Mouse (Mus musculus): Measurements from ENCODE around the gene Ctdspl. TPM values are rescaled to one million over a fixed set of nuclear protein-coding genes. Genes with fewer than 3 reads are reported as not detected.

The Ctdspl gene
- 4.4 and 6.7 TPM in 2 replicates for polyA plus RNA-seq (2011; ENCODE audit: insufficient read depth, insufficient read length, low replicate concordance, missing spikeins)

- under 1% methylated on average over 58 of the region's 73 CpGs for WGBS
- H3K4me1 ChIP-seq (ENCODE audit: control insufficient read depth, insufficient read depth, low read length), result peaks cover 5% of the 10 kb centered on the region; the same call in 1 of the 2 replicates
These were observed at the start of gene Ctdspl for GRCm38 (mm10) chr9:118926111-118926650. Gene Ctdspl (plus strand): TSS chr9:118926453.

GRCm38 (mm10) chr9:118876902-118877301 is 49.4 kb upstream of the Ctdspl start:
- 21% methylated on average over 10 of the region's 10 CpGs for WGBS
- Histone ChIP-seq H3K4me3 (replicated peaks; ENCODE audit: control insufficient read depth, low read depth, low read length) (no peak overlapping the region), H3K4me1 (ENCODE audit: control insufficient read depth, insufficient read depth, low read length) (no peaks in the 10 kb centered on the region), H3K27ac (ENCODE audit: control insufficient read depth, insufficient read depth, low read depth, low read length, poor library complexity) (no peak overlapping the region)
- no peak for TF ChIP-seq CTCF (IDR thresholded peaks at IDR 0.05; ENCODE audit: control insufficient read depth, insufficient read depth, low read length)
- no peak for TF ChIP-seq POLR2A (IDR thresholded peaks at IDR 0.05; ENCODE audit: borderline replicate concordance, control insufficient read depth, low read depth, low read length)

More at GRCm38 (mm10) chr9:118926111-118926650, at the start of gene Ctdspl:
- TF ChIP-seq POLR2A (IDR thresholded peaks at IDR 0.05; ENCODE audit: borderline replicate concordance, control insufficient read depth, low read depth, low read length) (no peak), CTCF (IDR thresholded peaks at IDR 0.05; ENCODE audit: control insufficient read depth, insufficient read depth, low read length) (no peak)
- peak within 1 kb of the TSS; percentile 59 for H3K27ac ChIP-seq (ENCODE audit: control insufficient read depth, insufficient read depth, low read depth, low read length, poor library complexity)
- H3K4me3 ChIP-seq (replicated peaks; ENCODE audit: control insufficient read depth, low read depth, low read length), result peak within 1 kb of the TSS; percentile 86

GRCm38 (mm10) chr9:118877365-118878008 is 48.8 kb upstream of the Ctdspl start:
- Histone ChIP-seq H3K27ac (ENCODE audit: control insufficient read depth, insufficient read depth, low read depth, low read length, poor library complexity) (no peak overlapping the region), H3K4me1 (ENCODE audit: control insufficient read depth, insufficient read depth, low read length) (no peaks in the 10 kb centered on the region), H3K4me3 (replicated peaks; ENCODE audit: control insufficient read depth, low read depth, low read length) (no peak overlapping the region)
- 73% methylated on average over 7 of the region's 7 CpGs for WGBS
- TF ChIP-seq POLR2A (IDR thresholded peaks at IDR 0.05; ENCODE audit: borderline replicate concordance, control insufficient read depth, low read depth, low read length) (no peak), CTCF (IDR thresholded peaks at IDR 0.05; ENCODE audit: control insufficient read depth, insufficient read depth, low read length) (no peak)

- Histone ChIP-seq H3K4me1 (ENCODE audit: control insufficient read depth, insufficient read depth, low read length) (no peaks in the 10 kb centered on the region), H3K27ac (ENCODE audit: control insufficient read depth, insufficient read depth, low read depth, low read length, poor library complexity) (no peak overlapping the region), H3K4me3 (replicated peaks; ENCODE audit: control insufficient read depth, low read depth, low read length) (no peak overlapping the region)
- TF ChIP-seq POLR2A (IDR thresholded peaks at IDR 0.05; ENCODE audit: borderline replicate concordance, control insufficient read depth, low read depth, low read length) (no peak), CTCF (IDR thresholded peaks at IDR 0.05; ENCODE audit: control insufficient read depth, insufficient read depth, low read length) (no peak)
- 87% methylated on average over 11 of the region's 11 CpGs for WGBS
These were observed 47.7 kb upstream of the Ctdspl start for GRCm38 (mm10) chr9:118878596-118878995.

GRCm38 (mm10) chr9:118881281-118881945 is 44.8 kb upstream of the Ctdspl start:
- no peaks in the 10 kb centered on the region for H3K4me1 ChIP-seq (ENCODE audit: control insufficient read depth, insufficient read depth, low read length)
- no peak overlapping the region for H3K27ac ChIP-seq (ENCODE audit: control insufficient read depth, insufficient read depth, low read depth, low read length, poor library complexity)
- TF ChIP-seq CTCF (IDR thresholded peaks at IDR 0.05; ENCODE audit: control insufficient read depth, insufficient read depth, low read length), result peak; percentile 62
- TF ChIP-seq POLR2A (IDR thresholded peaks at IDR 0.05; ENCODE audit: borderline replicate concordance, control insufficient read depth, low read depth, low read length), result no peak
- WGBS, result 64% methylated on average over 7 of the region's 7 CpGs
- H3K4me3 ChIP-seq (replicated peaks; ENCODE audit: control insufficient read depth, low read depth, low read length), result no peak overlapping the region

- H3K4me3 ChIP-seq (replicated peaks; ENCODE audit: control insufficient read depth, low read depth, low read length), result no peak overlapping the region
- WGBS, result 82% methylated on average over 6 of the region's 6 CpGs
- TF ChIP-seq POLR2A (IDR thresholded peaks at IDR 0.05; ENCODE audit: borderline replicate concordance, control insufficient read depth, low read depth, low read length) (no peak), CTCF (IDR thresholded peaks at IDR 0.05; ENCODE audit: control insufficient read depth, insufficient read depth, low read length) (no peak)
- no peaks in the 10 kb centered on the region for H3K4me1 ChIP-seq (ENCODE audit: control insufficient read depth, insufficient read depth, low read length)
- no peak overlapping the region for H3K27ac ChIP-seq (ENCODE audit: control insufficient read depth, insufficient read depth, low read depth, low read length, poor library complexity)
These were observed 44.3 kb upstream of the Ctdspl start for GRCm38 (mm10) chr9:118881946-118882284.

GRCm38 (mm10) chr9:118883150-118883549 is 43.1 kb upstream of the Ctdspl start:
- WGBS, result 36% methylated on average over 7 of the region's 7 CpGs
- no peak overlapping the region for H3K27ac ChIP-seq (ENCODE audit: control insufficient read depth, insufficient read depth, low read depth, low read length, poor library complexity)
- no peaks in the 10 kb centered on the region for H3K4me1 ChIP-seq (ENCODE audit: control insufficient read depth, insufficient read depth, low read length)
- no peak overlapping the region for H3K4me3 ChIP-seq (replicated peaks; ENCODE audit: control insufficient read depth, low read depth, low read length)
- TF ChIP-seq CTCF (IDR thresholded peaks at IDR 0.05; ENCODE audit: control insufficient read depth, insufficient read depth, low read length) (no peak), POLR2A (IDR thresholded peaks at IDR 0.05; ENCODE audit: borderline replicate concordance, control insufficient read depth, low read depth, low read length) (no peak)

- H3K4me1 ChIP-seq (ENCODE audit: control insufficient read depth, insufficient read depth, low read length), result no peaks in the 10 kb centered on the region
- H3K4me3 ChIP-seq (replicated peaks; ENCODE audit: control insufficient read depth, low read depth, low read length), result no peak overlapping the region
- TF ChIP-seq POLR2A (IDR thresholded peaks at IDR 0.05; ENCODE audit: borderline replicate concordance, control insufficient read depth, low read depth, low read length) (no peak), CTCF (IDR thresholded peaks at IDR 0.05; ENCODE audit: control insufficient read depth, insufficient read depth, low read length) (no peak)
- WGBS, result 71% methylated on average over 6 of the region's 6 CpGs
- no peak overlapping the region for H3K27ac ChIP-seq (ENCODE audit: control insufficient read depth, insufficient read depth, low read depth, low read length, poor library complexity)
These were observed 40.5 kb upstream of the Ctdspl start for GRCm38 (mm10) chr9:118885785-118886184.
